Mouse (Mus musculus): ENCODE measurements around the gene Dbn1. TPM values are rescaled to one million over a fixed set of nuclear protein-coding genes. Genes with fewer than 3 reads are reported as not detected.
A peak's percentile ranks its signal among the peaks of the same experiment; 100 is the strongest.

The Dbn1 gene
- polyA plus RNA-seq, 1 experiment from 2014 or later: 8.4 TPM

DNA sequence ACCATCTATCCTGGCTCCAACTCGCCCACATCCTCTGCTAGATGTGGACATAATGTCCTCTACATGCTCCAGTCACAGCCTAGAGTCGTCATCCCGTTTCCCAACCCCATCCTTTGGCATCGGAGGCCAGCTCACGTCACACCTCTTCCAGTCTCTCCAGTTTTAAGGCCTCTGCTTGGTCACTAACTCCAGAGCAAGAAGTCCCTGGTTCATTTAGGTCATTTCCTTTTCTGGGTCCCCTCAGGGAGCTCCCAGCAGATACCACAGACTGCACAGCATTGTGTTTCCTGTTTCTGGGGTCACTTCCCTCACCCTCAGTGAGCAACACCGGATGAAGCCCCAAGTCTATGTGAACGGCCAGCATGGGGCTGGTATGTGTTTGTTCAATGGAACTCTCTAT, 8.9 kb downstream of the Dbn1 start:
- peak; percentile 46 for DNase-seq (ENCODE audit: low spot score)

DNA sequence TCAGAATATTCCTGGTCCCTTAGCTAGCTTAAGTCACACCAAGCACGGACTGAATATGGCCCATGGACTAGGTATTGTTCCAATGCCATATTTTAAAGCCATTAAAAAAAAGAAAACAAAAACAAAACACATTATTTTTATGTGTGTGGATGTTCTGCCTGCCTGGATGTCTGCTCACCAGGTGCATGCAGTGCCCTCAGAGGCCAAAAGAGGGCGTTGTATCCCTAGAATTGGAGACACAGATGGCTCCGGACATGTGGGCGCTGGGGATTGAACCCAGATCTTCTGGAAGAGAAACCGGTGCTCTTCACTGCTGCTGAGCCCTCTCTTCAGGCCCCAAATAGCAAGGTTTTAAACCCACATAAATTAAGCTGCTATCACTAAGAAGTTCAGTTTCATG, 9.9 kb downstream of the Dbn1 start:
- DNase-seq (ENCODE audit: low spot score): peak; percentile 26

DNA sequence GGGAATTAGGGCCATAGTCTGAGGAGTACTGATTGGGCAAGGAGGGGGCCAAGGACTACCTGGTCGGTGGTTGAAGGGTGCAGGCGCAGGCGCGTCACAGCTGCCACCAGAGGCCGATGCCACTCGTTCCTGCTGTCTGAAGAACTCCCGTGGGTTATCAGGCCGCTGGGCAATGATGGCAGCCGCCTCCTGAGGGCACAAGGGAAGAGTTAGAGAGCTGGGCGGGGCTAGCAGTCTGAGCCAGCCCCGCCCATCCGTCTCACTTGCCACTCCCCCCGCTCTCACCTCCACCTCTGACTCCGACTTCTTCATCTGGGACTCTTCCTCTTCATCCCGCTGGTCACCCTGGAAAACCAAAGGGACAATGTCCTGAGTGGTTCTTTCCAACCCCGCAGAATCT, 10.4 kb downstream of the Dbn1 start:
- no peak for DNase-seq (ENCODE audit: low spot score)

DNA sequence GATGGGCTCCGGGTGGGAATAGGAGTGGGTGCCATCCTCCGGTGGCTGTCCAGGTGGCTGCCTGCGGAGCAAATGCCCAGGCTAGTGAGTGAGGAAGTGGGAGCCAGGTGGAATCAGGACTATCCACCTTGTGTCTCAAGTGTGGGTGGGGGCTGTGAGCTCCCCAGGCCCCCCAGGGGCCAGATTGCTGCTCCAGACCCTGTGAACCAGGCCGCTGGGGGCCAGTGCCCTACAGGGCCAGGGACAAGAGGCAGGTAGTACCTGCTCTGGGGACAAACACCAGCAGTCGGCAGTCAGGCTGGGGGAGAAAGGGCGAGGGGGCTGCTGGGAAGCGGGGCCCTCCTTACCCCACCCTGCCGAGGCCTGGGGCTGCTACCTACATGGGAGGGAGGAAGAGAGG, 11.7 kb downstream of the Dbn1 start:
- no peak for DNase-seq (ENCODE audit: low spot score)

GRCm38 (mm10) chr13:55475750-55476149, 12.2 kb downstream of the Dbn1 start:
- no peak for DNase-seq (ENCODE audit: low spot score)

- no peak for DNase-seq (ENCODE audit: low spot score)
Measured at GRCm38 (mm10) chr13:55474621-55475069, 13.3 kb downstream of the Dbn1 start.

- no peak for DNase-seq (ENCODE audit: low spot score)
Measured at GRCm38 (mm10) chr13:55473961-55474360, 13.9 kb downstream of the Dbn1 start.

DNA sequence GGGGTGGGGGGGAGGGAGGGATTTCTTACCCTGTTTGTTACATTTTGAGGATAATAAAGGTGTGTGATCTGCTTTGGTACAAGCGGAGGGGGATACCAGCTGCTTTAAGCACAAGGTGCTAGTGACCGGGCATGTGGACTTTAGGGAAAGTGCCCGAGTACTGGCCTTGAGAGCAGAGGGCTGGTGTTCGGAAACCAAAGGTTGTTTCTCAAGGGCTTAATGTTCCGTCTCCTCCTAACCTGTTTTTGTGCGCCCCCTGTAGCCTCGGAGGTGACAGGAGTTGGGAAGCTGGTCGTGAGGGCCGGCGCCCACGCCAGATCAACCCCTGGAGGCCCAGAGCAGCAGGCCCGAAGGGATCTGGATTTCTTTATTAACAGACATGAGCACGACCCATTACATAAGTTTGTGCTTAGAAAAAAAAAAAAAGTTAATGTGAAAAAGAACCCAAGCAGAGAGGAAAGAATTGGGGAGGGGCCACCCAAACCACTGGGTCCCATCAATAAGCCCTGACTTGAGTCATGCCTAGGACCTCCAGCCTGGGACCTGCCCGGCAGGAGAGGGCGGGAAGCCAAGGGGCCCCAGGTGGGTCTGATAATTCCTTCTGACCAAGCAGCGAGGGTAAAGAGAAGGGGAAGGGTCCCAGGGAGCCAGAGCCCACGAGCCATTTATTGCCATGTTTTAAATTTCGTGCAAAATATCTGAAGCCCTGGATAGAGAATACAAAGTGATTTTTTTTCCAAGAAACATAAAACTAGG, 14.7 kb downstream of the Dbn1 start:
- peak; percentile 49 for DNase-seq (ENCODE audit: low spot score)

DNA sequence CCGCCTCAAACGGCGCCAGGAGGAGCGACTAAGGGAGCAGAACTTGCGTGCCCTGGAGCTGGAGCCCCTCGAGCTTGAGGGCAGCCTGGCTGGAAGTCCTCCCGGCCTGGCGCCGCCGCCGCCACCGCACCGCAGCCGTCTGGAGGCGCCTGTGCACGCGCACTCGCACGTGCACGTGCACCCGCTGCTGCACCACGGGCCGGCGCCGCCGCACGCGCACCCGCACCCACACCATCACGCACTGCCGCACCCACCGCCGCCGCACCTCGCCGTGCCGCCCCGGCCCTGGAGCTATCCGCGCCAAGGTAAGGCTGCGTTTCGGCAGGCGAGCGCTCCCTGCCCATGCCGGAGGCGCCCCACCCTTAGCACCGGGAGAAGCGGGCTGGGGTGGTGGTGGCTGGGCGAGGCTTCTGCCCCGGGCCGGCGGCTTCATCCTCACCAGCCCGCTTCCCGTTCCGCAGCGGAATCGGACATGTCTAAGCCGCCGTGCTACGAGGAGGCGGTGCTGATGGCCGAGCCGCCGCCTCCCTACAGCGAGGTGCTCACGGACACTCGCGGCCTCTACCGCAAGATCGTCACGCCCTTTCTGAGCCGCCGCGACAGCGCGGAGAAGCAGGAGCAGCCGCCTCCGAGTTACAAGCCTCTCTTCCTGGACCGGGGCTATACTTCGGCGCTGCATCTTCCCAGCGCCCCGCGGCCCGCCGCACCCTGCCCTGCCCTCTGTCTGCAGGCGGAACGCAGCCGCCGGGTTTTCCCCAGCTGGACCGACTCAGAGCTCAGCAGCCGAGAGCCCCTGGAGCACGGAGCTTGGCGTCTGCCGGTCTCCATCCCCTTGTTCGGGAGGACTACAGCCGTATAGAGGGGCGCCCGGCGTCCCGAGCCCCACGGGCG, 15.5 kb downstream of the Dbn1 start:
- DNase-seq (ENCODE audit: low spot score): peak; percentile 46

DNA sequence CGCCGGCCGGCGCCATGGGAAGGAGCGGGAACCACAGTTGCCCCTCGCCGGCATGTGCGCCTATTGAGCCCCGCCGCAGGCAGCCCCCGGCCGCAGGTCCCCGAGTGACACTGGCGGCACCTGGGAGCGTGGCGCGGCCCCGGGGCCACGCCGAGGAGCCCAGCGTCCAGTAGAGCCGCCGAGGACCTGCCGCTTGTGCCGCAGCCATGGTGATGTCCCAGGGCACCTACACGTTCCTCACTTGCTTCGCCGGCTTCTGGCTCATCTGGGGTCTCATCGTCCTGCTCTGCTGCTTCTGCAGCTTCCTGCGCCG, 16.1 kb downstream of the Dbn1 start:
- DNase-seq (ENCODE audit: low spot score): no peak

DNA sequence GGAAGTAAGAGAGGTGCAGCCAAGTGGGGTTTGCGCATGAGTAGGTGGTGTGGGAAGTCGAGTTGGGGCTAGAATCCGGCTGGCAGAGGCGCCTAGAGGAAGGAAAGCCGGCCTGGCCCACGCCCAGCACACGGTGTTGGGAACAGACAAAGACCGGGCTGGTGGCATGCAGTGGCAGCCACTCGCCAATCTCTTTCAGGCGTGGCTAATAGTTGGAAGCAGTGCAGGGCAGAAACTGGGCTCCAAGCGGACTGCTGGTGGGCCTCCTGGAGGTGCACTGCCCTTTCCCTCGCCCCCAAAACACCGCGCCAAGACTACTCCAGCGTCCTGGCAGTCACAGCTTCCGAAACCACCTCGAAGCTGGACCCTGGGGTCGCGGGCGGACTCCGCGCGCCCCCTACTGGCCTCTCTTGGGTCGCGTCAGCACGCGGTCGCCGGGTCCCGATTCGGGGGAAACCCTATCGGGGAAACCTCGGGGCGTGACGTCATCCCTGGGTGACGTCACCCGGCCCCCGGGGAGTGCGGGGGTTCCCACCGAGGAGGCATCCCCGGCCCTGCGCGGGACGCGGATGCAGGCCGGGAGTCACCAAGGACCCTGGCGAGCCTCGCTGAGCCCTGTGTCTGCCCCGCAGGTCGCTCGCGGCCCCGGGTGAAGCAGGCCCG, 16.6 kb downstream of the Dbn1 start:
- DNase-seq (ENCODE audit: low spot score): peak; percentile 85

DNA sequence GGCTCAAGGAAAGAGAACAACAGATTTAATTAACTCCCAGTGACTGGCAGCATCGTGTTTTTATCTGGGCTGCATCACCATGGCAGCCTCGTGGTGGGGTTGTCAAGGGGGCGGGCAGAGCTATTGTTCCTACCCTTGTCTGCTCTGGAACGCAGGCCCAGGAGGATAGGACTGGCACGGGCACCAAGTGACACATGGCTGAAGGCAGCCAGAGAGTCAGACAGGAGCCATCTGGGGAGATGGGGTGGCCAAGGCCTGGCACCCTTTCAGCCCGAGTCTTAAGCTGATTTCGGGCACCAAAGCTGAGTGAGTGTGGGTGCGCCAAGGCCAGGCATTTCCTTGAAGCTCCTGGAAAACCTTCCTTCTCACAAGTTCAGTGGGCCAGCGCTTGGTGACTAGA, 17.5 kb downstream of the Dbn1 start:
- no peak for DNase-seq (ENCODE audit: low spot score)

- no peak for DNase-seq (ENCODE audit: low spot score)
Measured at GRCm38 (mm10) chr13:55468851-55469560, 18.9 kb downstream of the Dbn1 start.

DNA sequence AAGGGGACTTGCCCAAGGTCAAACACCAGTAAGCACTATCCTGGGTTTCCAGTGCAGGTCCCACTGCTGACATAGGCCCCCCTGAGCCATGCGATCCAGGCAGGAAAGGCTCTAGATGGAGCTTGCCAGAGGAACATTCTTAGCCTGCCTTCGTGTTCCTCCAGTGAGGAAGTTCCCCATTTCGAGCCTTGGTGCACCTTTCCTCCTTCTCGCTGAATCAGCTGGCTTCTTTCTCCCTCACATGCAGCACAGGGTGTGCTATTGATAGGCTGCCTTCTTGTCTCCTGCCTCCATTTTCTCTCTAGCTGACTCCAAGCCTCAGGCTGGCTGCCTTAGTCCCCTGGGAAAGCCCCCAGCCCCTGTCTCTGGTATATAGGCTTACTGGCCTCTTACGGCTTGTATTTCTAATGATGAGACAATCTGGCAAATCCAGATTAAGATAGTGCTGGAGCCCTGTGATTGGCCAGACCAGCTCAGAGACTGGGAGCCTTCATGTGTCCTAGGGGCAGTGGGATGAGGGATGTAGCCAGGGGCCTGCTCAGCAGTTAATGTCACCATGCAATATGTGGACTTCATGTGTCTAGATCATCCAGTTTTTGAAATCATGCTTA, 22.0 kb downstream of the Dbn1 start:
- DNase-seq (ENCODE audit: low spot score): peak; percentile 21

GRCm38 (mm10) chr13:55465184-55465583, 22.7 kb downstream of the Dbn1 start:
- DNase-seq (ENCODE audit: low spot score): no peak

DNA sequence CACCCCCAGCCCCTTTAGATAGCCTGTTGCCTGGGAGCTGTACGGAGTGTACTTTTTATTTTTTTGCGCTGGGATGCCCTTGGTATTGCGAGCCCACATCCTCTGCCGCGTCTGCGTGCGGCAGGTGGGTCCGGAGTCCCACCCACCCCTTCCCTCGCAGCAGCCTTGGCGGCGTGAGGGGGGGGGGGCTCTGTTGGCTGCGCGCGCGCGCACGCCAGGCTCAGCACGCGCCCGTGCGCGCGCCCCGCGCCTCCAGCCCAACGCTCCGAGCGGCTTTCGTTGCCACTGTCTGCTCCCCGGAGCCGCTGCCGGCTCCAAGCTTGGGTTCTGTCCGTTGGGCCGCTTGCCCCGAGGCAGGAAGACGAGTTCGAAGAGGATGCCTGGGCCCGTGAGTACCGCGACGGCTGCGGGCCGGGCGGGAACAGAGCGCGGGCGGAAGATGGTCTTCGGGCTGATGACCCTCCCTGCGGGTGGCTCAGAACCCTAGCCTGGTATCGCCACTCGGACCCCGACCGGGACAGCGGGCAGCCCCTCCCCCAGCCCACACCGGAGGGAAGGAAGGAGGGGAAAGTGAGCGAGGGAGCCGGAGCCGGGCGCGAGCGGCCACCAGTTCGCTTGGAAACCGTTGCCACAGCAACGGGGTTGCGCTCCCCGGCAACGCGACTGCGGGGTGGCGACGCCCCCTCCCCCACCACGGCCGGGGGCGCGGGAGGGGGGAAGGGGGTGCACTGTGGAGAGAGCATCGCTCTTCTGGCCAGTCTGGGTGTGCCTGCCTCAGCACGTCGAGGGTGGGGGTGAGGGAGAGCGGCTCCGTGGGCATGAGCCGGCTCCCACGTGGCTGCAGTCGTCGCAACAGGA, 23.7 kb downstream of the Dbn1 start, which contains the start of gene Prr7:
TSS of gene Prr7 (plus strand) at position 241 of the 858 bp plus-strand sequence.
- peak; percentile 89 for DNase-seq (ENCODE audit: low spot score)

DNA sequence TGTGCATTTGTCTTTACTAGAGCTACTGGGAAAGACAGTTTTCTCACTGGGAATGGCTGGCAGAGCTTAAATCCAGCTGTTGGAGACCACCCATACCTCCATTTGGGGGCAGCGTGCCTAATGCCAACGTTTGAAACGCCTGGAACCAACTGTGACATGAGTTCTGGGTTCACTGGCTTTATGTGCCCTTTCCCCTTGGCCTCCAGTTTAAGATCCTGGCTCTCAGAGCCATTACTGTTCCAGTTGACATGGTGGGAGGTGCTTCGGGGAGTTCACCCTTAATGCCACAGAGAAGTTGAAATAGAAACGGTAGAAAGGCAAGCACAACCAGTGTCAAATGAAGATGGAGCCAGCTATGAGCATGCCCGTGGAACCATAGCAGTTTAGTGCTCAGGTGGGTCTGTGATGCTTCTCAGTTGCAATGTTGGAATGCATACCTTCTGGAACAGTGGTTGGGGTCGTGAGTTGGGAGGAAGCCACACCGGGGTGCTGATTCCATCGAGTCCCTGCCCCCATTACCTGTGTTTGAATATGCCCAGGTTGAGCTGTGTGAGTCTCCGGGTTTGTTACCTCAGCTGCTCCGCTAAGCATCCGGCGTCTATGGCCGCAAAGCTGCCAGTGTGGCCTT, 24.4 kb downstream of the Dbn1 start:
- DNase-seq (ENCODE audit: low spot score): no peak

DNA sequence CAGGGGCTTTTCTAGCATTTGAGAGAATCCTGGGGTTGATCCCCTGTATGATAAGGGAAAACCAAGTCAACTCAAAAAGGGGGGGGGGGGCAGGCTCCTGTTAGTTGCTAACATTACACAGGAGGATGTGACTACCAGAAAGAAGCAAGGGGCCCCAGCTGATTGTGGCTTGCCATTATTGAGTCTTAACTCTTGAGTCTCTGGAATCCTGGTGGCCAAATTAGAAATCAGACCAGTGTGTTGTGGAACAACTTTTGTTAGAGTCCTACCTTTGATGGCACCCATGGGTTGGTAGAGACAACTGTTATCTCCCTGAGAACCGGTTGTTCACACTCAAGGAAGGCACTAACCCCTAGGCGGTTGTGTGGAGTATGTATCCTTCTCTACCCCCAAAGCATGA, 24.9 kb downstream of the Dbn1 start:
- peak; percentile 36 for DNase-seq (ENCODE audit: low spot score)

- no peak for DNase-seq (ENCODE audit: low spot score)
Measured at GRCm38 (mm10) chr13:55451785-55452549, 35.9 kb downstream of the Dbn1 start.
